Mouse (Mus musculus) fibroblast of lung, adult 2 months (primary cell): ENCODE measurements around the gene Dpep1.
A peak's percentile ranks its signal among the peaks of the same experiment; 100 is the strongest.
"Not testable (repeated sequence)": the region's sequence is repeated elsewhere in the genome, so short reads cannot be mapped to it uniquely, and the experiment has no call there.

Experiments
- DNase-seq: peaks from one replicate; pipeline ENCODE4 v3.0.0-alpha.2; 2011; ENCODE audit warnings: low read depth

Gene Dpep1

DNA sequence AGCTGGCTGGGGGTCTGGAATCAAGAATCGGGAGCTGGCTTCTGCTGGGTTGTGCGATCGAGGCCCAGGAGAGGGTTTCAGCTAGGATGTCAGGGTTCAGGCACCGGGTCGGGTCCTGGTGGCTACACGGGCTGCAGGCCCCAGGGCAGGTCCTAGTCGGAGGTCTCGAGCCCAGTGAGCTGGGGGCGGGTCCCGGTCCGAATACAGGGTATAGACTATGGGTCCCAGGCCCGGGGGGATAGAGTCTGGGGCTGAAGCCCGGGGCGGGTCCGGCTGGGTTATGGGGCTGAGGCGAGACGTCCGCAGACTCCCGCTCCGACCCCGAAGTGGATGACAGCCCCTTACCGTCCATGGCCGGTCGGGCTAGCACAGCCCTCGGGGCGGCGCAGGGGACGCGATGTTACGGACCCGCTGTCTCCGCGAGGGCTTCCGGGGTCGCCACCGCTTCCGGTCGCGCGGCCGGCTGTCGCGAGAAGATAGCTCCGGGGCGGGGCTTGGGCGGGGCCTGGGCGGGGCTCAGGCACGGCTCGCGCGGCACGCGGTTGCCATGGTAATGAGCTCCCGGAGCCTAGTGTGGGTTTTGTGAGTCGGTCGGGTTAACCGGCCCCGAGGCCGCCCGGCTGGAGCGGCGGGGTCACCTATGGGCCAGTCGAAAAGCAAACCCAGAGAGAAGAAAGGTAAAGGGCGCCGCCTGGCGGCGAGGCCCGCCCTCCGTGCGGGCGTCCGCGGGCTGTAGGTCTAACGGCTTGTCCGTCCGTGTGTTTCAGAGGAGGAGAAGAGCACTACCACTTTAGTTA, 26.5 kb downstream of the Dpep1 start, which contains the start of the genes Chmp1a and Spata33:
Chmp1a (minus strand) TSS at position 443 of the 797 bp plus-strand sequence.
Spata33 (plus strand) TSS at position 512 of the 797 bp plus-strand sequence.
- DNase-seq = peak; percentile 79

DNA sequence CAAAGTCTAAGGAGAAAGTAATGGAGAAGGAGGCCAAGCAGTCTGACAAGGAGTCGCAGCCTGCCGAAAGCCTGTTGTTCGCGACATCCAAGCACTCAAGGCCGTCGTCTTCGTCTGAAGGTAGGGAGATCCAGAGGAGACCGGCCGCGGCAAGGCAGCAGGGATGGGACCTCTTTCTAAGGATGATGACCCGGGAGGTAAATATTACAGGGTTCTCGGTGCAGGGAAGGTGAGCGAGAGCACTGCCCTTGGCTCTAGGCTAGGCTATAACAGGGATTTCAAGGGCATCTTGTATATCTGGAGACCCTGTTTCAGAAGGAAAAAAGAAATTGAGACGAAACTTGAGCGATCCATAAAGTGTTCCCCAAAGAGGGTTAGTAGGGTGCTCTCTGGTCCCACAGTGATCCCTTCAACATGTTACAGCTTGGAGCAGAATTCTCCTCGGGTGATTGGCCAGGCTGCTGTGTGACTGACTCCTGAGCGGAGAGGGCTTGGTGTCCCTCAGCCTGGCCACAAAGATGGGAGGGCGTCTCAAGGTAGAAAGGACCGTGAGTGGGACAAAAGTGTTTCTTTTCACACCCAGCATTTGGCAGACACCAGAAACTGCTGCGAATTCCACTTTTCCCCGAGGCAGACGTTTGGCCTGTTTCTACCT, 27.2 kb downstream of the Dpep1 start:
- DNase-seq = no peak

DNA sequence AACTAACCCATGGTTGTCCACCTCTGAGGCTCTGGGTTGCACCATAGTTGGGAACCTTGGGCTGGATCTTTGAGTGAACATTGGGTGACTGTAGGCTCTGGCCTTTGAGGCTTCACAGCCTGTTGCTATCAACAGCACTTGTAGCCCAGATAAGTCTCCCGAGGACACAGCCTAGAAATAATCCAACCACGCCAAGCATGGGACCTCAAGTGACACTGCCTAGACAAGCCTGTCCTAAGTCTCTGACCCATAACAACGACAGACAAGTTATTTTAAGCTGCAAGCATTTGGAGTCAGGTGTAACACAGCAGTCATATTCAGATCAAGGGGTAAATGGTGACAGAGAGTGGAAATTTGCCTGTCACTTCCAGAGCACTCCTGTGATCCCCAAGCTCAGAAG, 29.4 kb downstream of the Dpep1 start:
- DNase-seq = no peak

DNA sequence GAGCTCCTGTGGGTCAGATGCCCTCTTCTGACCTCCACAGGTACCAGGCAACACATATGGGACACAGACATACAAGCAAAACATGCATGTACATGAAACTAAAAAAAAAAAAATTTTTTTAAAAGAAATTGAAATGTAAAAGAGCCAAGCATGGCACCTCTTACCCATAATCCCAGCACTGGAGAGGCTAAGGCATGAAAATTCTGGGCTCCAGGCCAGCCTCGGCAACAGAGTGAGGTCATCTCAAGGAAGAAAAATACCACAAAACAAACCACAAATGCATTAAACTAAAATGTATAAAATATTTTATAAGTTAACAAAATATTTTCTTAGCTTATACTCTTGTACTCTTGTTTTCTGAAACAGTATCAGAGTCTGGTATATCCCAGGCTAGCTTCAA, 34.9 kb downstream of the Dpep1 start:
- DNase-seq = no peak

DNA sequence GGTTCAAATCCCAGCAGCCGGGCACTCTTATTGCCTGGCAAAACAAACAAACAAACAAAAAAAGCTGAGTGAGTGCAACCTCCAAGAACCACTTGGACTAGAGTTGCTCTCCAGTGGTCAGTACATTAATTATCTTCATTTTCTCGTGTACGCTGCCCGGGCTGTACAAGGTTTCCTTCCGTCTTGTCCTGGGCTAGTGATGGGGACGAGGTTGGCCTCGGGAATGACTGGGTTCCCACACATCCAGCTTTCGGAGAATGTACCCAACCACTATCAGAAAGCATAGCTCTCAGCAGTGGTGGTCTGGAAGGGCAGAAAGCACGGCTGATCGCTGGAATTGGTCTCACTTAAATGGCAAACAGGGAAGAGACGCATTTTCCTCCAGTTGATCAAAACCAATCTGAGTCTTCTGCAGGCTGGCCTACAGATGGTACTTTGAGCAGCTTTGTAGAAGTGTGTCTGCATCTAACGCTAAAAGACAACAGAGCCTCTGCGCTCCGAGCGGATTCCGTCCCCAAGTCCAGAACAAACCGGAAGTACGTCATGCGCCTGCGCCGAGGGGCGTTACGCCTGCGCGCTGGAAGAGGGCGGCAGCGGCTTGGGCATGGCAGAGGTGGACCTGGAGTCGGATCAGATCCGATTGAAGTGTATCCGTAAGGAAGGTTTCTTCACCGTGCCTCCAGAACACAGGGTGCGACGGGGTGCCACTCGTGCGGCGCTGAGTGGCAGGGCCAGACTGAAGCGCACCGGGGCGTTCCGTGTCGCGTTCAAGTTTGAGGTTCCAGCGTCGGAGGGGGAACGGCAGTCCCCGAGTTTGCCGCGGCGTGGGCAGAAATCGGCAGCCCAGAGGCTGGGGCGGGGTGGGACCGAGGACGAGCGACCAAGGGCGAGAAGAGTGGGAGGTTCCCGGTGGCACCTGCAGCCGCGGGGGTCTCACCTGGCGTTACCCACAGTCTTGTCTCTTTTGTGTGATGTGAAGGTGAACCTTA, 38.5 kb downstream of the Dpep1 start, which contains the start of gene Cdk10:
Cdk10 (plus strand) TSS at position 565 of the 989 bp plus-strand sequence.
- DNase-seq = peak; percentile 72

DNA sequence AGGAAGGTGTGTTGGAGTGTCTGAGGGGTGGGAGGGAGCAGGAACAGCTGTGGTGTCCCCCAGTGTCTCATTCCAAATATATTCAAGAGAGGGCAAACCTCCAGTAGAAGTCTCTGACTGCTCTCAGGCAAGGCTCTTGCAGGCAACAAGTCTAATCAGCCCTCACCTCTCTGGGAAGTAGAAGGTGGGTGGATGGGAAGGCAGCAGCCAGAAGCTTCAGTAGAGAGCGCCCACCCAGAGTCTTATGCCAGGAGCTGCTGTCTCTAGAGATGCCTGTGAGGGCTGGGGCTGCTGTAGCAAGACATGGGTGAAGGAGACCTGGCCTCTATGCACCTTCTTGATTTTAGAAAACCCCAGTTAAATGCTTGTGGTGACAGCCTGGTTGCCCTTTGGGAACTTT, 42.4 kb downstream of the Dpep1 start:
- no peak for DNase-seq

DNA sequence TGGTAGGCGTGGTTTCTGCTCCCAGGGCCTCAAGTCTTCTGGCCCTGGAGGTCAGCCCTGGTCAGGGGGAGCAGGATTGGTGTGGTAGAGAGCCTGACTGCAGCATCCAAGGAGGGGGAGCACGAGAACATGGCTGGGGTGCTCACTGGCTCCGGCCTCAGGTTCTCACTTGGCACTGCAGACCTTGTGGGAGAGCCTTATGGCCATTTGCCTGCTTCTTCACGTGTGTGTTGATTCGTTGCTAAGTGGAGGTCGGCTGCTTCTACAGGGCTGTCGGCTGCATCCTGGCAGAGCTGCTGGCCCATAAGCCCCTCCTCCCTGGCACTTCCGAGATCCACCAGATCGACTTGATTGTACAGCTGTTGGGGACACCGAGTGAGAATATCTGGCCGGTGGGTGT, 44.3 kb downstream of the Dpep1 start:
- not testable (repeated sequence) for DNase-seq

DNA sequence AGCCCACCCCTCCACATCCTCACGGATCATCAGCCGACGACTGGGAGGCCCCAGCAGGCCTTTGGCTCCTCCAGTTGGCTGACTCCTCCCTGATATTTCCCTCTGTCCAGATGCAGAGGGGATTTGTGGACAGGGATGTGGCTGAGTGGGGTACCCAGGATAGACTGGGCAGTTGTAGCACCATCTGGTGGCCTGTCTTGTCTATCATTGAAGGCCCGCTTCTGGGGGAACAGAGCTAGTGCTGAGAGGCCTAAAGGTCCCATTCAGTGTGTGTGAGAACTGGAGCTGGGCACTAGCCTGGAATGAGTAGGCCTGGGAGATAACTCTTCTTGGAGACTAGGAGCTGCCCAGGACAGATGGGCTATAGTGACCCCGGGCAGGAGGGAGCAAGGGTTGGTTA, 45.7 kb downstream of the Dpep1 start:
- no peak for DNase-seq

DNA sequence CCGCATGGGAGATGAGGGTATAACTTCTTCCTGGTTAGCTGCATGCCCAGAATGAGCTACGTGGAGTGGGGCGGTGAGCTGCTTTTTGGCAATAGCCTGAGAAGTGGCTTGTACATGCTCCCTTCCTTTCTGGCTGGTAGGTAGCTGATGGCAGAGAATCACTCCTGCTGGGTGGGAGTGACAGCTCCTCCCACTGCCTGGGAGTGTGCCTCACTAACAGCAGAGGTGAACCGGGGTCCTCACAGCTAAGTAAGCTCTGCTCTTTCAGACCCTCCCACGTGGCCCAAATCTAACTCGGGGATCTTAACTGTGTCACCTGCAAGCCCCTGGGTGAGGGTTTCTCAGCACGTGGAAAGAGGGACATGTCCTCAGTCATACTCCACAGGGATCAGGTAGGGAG, 46.5 kb downstream of the Dpep1 start:
- DNase-seq = no peak

DNA sequence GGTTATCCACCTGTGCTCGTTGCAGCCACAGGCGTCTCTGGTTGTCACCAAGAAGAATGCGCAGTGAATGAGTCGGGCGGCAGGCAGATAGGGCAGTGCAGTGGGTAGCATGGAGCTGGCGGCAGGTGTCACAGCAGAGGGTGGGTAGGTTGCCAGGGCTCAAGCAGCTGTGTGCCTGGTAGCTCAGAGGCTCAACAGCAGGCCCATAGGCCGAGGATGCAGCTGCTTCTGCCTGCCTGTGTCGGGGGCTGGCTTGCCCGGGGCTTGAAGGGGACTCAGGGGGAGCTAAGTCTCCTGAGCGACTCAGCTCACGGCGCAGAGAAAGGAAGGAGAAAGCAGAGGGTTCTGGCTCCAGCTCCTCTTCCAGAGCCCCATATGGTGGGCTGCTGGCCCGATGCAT, 47.3 kb downstream of the Dpep1 start:
- no peak for DNase-seq

DNA sequence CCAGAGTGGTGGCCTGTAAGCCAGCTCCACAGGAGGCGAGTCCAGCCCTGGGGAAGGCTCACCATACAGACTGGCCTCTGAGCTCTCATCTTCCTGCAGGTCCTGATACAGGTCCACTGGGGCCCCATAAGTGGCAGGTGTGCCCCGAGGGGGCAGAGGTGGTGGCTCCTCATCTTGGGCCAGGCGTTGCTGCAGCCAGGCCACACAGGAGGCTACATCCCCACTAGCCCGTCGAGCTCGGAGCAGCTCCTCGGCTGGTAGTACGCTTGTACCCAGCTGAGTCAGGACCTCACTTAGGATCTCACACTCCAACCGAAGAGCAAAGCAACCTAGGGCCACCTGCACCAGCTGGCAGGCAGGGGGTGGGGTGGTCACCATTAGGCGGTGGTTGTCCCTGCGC, 47.7 kb downstream of the Dpep1 start:
- no peak for DNase-seq

DNA sequence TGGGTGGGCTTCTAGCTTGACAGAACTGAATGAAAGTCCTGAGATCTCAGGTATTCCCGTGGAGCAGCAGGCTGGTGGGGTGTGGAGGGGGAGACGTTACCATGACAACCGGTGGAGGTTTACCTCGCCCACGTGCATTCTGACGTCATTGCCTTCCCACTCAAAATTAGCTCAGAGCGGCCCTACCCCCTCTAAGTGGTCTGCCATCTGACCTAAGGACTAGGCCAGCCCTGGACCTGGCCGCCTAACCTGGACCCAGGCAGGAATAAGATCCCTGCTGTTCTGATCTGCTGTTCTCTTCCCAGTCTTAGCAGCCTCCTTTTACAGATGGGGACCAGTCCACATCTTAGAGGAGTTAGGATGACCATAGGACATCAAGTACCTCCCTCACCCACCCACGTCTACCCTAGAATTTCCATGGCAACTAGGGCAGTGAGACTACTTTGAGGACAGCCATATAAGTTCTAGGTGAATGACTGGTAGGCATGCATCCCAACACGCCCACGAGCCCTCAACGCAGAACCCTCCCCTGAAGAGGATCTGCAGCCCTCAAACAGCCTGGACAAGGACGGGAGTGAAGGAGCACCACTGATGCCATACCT, 49.0 kb downstream of the Dpep1 start:
- DNase-seq = no peak

DNA sequence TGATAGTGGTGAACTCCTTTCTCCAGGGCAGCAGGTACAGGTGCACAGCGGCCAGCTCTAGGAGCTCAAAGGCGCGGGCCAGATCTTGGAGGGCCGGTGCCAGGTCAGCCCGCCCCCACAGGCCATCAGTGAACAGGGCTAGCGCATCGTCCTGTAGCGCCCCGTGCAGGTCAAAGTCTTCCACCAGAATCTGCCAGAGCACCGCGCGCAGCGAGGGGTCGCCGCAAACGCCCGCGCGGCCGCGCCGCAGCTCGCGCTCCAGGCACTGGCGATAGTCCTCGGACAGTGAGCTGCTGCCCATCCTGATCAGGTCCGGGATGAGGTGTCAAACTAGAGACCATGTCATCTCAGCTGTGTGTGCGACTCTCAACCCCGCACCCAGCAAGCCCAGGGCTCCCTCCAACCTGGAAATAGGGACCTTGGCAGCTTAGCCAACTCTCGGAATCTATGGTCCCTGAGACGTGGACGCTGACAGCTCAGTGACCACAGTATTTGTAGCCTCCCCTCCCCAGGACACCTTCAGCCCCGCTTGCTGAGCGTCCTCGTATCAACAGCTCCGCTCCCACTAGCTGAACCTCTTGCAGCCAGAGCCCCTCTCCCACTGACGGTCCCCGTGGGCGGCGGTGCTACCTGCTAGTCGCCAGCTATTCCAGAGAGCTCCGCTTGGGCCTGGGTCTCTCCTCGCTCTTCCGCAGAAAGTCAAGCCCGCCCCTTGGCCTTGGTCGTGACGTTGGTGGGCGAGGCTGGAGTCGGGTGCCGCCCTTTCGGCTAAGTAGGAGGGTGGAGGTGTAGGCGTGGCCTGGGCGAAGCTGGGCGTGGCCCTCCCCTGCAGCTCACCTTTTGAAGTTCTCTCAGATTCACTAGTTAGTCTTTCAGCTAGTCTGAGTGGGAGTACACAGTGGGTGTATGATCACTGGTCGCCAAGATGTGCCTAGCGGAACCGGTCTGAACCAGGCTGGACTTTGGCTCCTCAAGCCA, 49.8 kb downstream of the Dpep1 start, which contains the start of gene Spata2l:
Spata2l (minus strand) TSS at position 714 of the 978 bp plus-strand sequence.
- DNase-seq = peak; percentile 50

DNA sequence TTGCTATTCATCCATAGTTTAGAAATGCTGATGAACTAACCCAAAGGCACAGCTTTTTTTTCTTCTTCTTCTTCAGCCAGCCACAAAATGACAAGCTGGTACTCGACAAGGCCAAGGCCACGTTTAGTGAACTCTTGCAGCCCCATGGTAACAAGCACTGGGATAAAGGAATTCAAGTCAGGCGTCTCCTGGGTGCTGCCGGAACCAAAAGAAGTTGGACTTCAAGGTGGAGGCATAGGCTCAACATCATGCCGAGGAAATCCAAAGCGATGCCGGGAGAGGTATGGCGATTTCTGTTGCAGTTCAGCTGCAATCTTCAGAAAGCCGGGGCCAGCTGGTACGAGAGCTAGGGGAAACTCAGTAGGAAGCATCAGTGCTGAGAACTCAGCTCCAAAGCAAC, 53.4 kb downstream of the Dpep1 start:
- DNase-seq = no peak

DNA sequence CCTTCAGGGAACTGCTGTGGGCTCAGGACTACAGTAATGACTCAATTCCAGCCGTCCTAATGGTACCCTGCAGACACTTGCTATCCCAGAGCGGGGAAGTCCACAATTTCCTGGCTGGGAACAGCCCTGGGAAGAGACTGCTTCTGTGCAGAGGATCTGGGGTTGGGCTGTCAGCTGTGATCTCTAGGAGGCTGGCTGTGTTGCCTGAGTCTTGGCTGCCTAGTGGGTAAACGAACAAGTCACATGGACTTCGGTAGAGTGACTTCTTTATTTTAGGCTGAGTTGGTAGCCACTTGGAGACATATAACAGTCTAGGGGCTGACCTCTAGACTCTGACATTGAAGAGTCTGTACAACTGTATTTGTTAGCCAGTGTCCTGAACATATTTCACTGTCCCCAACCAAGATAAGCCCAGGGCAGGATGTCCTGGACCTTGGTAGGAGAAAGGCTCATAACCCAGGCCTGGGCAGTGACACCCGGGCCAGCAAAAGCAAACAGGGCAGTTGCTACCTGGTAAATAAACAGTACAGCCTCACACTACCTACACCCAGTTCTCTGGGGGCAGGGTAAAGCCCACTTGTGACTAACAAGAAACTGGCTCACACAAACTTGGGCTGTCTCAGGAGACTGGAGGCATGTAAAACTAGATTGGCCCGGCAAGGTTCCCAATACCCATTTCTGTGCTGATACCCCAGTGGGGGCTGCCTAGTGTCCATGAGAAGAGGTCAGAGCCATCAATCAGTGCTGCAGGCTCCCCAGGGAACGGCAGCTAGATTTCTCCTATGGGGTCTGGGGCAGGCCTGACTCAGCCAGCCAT, 56.3 kb downstream of the Dpep1 start:
- no peak for DNase-seq

DNA sequence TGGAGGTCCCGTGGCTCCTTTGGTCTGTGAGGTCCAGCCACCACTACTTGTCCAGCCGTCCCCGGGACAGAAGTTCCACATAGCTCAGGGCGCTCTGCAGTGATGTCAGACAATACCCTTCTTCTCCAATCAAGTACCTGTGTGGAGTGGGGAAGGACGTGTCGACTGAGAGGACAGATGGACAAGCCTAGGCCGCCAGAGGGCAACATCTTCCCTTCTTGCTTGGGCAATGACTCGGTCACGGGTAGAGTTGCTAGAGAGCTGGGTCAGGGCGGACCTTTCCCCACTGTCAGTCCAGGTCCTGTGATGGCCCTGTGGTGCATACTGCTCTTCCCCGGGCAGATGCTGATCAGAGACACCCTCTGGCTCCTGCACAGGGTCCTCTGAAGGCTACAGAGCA, 57.0 kb downstream of the Dpep1 start:
- DNase-seq = no peak

DNA sequence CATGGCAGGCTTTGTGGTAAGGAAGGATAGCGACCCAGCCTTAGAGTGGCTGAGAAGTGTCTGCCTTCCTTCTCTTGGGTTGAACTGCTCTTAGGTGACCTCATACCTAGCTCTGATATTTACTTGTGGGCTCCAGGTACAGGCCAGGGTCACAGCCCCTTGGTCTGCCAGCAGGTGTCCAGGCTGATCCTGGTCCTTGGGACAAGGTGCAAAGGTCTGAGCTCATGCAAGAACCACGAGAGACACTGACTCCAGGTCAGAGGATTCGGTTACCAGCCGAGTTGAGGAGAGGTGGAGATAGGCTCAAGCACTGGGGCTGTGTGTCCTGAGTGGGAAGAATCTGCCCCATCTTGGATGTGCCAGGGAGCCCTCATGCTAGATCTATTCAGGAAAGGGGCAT, 58.3 kb downstream of the Dpep1 start:
- no peak for DNase-seq

DNA sequence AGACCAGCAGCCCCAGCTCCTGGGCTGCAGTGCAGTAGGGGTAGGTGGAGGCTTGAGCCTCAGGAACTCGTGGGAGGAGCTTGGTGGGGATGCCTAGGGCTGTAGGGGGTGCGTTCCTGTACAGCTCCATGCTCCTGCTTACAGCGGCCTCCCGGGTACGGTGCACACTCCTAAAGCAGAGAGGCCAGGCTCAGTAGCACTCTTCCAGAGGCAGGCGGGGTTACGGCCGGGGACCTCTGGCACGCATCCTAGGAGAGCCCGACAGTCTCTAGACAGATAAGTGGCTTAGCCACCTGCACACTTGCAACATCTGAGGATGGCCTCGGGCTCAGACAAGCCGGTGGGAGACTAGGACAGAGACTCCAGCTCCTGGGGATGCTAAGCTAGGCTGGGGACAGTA, 59.5 kb downstream of the Dpep1 start:
- no peak for DNase-seq

DNA sequence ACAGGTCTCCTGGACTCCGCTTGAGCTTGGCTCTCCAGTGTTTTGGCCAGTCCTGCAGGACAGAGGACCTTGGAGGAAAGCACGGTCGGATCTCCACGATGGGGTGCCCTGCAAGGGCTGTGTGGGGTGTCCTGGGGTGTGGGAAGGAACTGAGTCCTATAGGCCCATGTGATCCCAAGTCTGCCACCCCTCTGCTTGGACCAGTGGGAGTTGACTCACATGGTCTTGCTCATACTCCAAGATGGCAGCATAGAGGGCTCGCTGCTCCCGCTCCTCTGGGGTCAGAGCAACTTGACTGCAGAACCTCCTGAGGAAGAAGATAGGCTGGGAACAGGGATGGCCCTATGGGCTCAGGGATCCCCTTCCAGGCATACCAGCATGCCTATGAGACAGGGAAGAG, 61.7 kb downstream of the Dpep1 start:
- DNase-seq = no peak

DNA sequence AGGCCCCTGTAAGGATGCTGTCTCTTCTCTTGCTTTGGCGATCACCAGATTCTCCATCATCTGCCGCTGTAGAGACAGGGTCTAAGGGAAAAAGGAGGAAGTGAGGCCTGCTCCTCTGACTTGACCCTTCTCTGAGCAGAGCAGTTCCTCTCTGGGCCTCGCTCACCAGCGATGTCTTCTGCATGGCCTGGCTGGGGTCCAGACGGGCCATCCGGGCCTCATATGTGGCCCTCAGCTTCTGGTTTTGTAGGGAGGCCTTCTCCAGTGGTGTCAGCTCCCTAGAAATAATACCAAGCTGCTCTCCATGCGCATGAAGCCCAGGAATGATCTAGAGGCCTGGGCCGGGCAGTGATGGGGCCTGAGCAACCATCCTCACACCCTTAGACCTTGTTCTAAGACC, 62.6 kb downstream of the Dpep1 start:
- DNase-seq = no peak
